Mouse (Mus musculus) MEL (cell line): ENCODE data around the gene Tmem214. TPM values are rescaled to one million over a fixed set of nuclear protein-coding genes. Genes with fewer than 3 reads are reported as not detected.

ENCODE experiments used
- DNase-seq: peaks from one replicate; pipeline ENCODE4 v3.0.0; 2011; ENCODE audit warnings: low read depth, low spot score
- H3K27ac ChIP-seq: 2 replicates; pipeline ENCODE4 v1.5.1; 2012; ENCODE audit warnings: low read depth, mild to moderate bottlenecking, control low read depth, low read length, moderate library complexity; ENCODE audit not compliant: control insufficient read depth
- H3K27me3 ChIP-seq, 2 experiments: fragments of 150-350 bp in 1 of 2; sonication (generic) in 1 of 2; 2 replicates each; pipeline ENCODE4 v1.6.1; 2012; ENCODE audit warnings: low read length in 2 of 2, mild to moderate bottlenecking in 2 of 2, improper control_type of control experiment in 1 of 2, moderate library complexity in 1 of 2; ENCODE audit not compliant: insufficient read depth in 2 of 2, control insufficient read depth in 1 of 2
- H3K36me3 ChIP-seq, 2 experiments: 2 replicates each; pipeline ENCODE4 v1.6.1; 2012 to 2014; ENCODE audit warnings: low read length in 2 of 2, improper control_type of control experiment in 1 of 2, inconsistent platforms in 1 of 2, mild to moderate bottlenecking in 1 of 2; ENCODE audit not compliant: insufficient read depth in 2 of 2, control insufficient read depth in 1 of 2
- H3K4me1 ChIP-seq, 2 experiments: fragments of 150-350 bp in 1 of 2; sonication (generic) in 1 of 2; 2 replicates each; pipeline ENCODE4 v1.6.1; 2012; ENCODE audit warnings: low read length in 2 of 2, improper control_type of control experiment in 1 of 2, mild to moderate bottlenecking in 1 of 2; ENCODE audit not compliant: insufficient read depth in 2 of 2, control insufficient read depth in 1 of 2
- H3K4me3 ChIP-seq, 2 experiments: fragments of 150-350 bp in 1 of 2; sonication (generic) in 1 of 2; 2 replicates each; pipeline ENCODE4 v1.5.1; 2012; ENCODE audit warnings: low read depth in 2 of 2, low read length in 2 of 2, mild to moderate bottlenecking in 2 of 2, moderate library complexity in 2 of 2, control low read depth in 1 of 2, improper control_type of control experiment in 1 of 2; ENCODE audit not compliant: control insufficient read depth in 1 of 2, insufficient read depth in 1 of 2
- H3K79me2 ChIP-seq: 2 replicates; pipeline ENCODE4 v1.6.1; 2012; ENCODE audit warnings: mild to moderate bottlenecking, low read length, moderate library complexity; ENCODE audit not compliant: control insufficient read depth, poor library complexity, insufficient read depth
- H3K9ac ChIP-seq: 2 replicates; pipeline ENCODE4 v1.6.1; 2012; ENCODE audit warnings: low read depth, mild to moderate bottlenecking, control low read depth, low read length, moderate library complexity; ENCODE audit not compliant: control insufficient read depth, poor library complexity, severe bottlenecking
- H3K9me3 ChIP-seq: fragments of 150-350 bp; sonication (generic); replicated peaks from 2 replicates; pipeline ENCODE4 v1.6.1; 2012; ENCODE audit warnings: mild to moderate bottlenecking, low read length, improper control_type of control experiment, moderate library complexity; ENCODE audit not compliant: insufficient read depth
- CHD1 ChIP-seq: IDR thresholded peaks from 2 replicates; pipeline ENCODE4 v1.6.1; 2012; ENCODE audit warnings: low read depth, mild to moderate bottlenecking, inconsistent platforms, low read length, improper control_type of control experiment
- CTCF ChIP-seq, 3 experiments: IDR thresholded peaks in 2 of 3; conservative IDR thresholded peaks in 1 of 3; 2 replicates each; pipeline ENCODE4 v1.5.1; 2011 to 2012; ENCODE audit warnings: low read length in 3 of 3, low read depth in 2 of 3, mild to moderate bottlenecking in 2 of 3, improper control_type of control experiment in 1 of 3, inconsistent platforms in 1 of 3, mixed read lengths in 1 of 3, moderate library complexity in 1 of 3; ENCODE audit not compliant: control insufficient read depth in 1 of 3, insufficient read depth in 1 of 3, poor library complexity in 1 of 3, severe bottlenecking in 1 of 3
- ELF1 ChIP-seq: IDR thresholded peaks from 2 replicates; pipeline ENCODE4 v1.6.1; 2014; ENCODE audit warnings: low read depth, mild to moderate bottlenecking, inconsistent platforms, low read length, improper control_type of control experiment, moderate library complexity
- EP300 ChIP-seq, 2 experiments: IDR thresholded peaks; 2 replicates each; pipeline ENCODE4 v1.6.1; 2011; ENCODE audit warnings: improper control_type of control experiment in 2 of 2, low read length in 2 of 2, low read depth in 1 of 2, mild to moderate bottlenecking in 1 of 2
- GATA1 ChIP-seq: IDR thresholded peaks from 2 replicates; pipeline ENCODE4 v1.6.1; 2011; ENCODE audit warnings: low read depth, low read length, improper control_type of control experiment
- HCFC1 ChIP-seq: IDR thresholded peaks from 2 replicates; pipeline ENCODE4 v1.6.1; 2012; ENCODE audit warnings: low read depth, mild to moderate bottlenecking, inconsistent platforms, low read length, improper control_type of control experiment, moderate library complexity
- KAT2A ChIP-seq: conservative IDR thresholded peaks from 2 replicates; pipeline ENCODE4 v1.6.1; 2012; ENCODE audit warnings: low read depth, low read length, improper control_type of control experiment, inconsistent platforms
- MAFK ChIP-seq: IDR thresholded peaks from 2 replicates; pipeline ENCODE4 v1.6.1; 2011; ENCODE audit warnings: low read depth, mild to moderate bottlenecking, low read length, improper control_type of control experiment, borderline replicate concordance
- MAZ ChIP-seq: IDR thresholded peaks from 2 replicates; pipeline ENCODE4 v1.6.1; 2012; ENCODE audit warnings: low read depth, mild to moderate bottlenecking, inconsistent platforms, low read length, improper control_type of control experiment
- MEF2A ChIP-seq: IDR thresholded peaks from 2 replicates; pipeline ENCODE4 v1.6.1; 2014; ENCODE audit warnings: low read depth, mild to moderate bottlenecking, inconsistent platforms, low read length, improper control_type of control experiment; ENCODE audit not compliant: poor library complexity, insufficient replicate concordance, severe bottlenecking; ENCODE audit errors: extremely low read depth
- MYB ChIP-seq: IDR thresholded peaks from 2 replicates; pipeline ENCODE4 v1.6.1; 2011; ENCODE audit warnings: mild to moderate bottlenecking, low read depth, low read length, improper control_type of control experiment
- MYC ChIP-seq: IDR thresholded peaks from 2 replicates; pipeline ENCODE4 v1.6.1; 2011; ENCODE audit warnings: low read depth, mild to moderate bottlenecking, low read length, improper control_type of control experiment, moderate library complexity
- NELFE ChIP-seq: IDR thresholded peaks from 2 replicates; pipeline ENCODE4 v1.6.1; 2011; ENCODE audit warnings: low read depth, low read length, improper control_type of control experiment
- NRF1 ChIP-seq: IDR thresholded peaks from 2 replicates; pipeline ENCODE4 v1.6.1; 2014; ENCODE audit warnings: low read depth, mild to moderate bottlenecking, inconsistent platforms, low read length, improper control_type of control experiment, moderate library complexity; ENCODE audit not compliant: poor library complexity, insufficient read depth, severe bottlenecking
- POLR2AphosphoS2 ChIP-seq: IDR thresholded peaks from 2 replicates; pipeline ENCODE4 v1.6.1; 2011; ENCODE audit warnings: low read length, improper control_type of control experiment
- POLR2AphosphoS5 ChIP-seq: IDR thresholded peaks from 2 replicates; pipeline ENCODE4 v1.6.1; 2012; ENCODE audit warnings: low read depth, borderline replicate concordance, mild to moderate bottlenecking, inconsistent platforms, low read length, moderate library complexity, mixed read lengths
- RAD21 ChIP-seq: IDR thresholded peaks from 2 replicates; pipeline ENCODE4 v1.6.1; 2011; ENCODE audit warnings: mild to moderate bottlenecking, low read depth, low read length, improper control_type of control experiment
- SMC3 ChIP-seq: IDR thresholded peaks from 2 replicates; pipeline ENCODE4 v1.6.1; 2011; ENCODE audit warnings: low read depth, low read length, improper control_type of control experiment
- TAL1 ChIP-seq: IDR thresholded peaks from 2 replicates; pipeline ENCODE4 v1.6.1; 2012; ENCODE audit warnings: mild to moderate bottlenecking, inconsistent platforms, low read length, moderate library complexity, mixed read lengths
- TBP ChIP-seq: IDR thresholded peaks from 2 replicates; pipeline ENCODE4 v1.8.0; 2011; ENCODE audit warnings: low read depth, low read length, improper control_type of control experiment
- polyA plus RNA-seq, 2 experiments: library from polyadenylated mRNA; stranded (reverse) in 1 of 2; unstranded in 1 of 2; fragments of >175 nt in 1 of 2; fragments of >200 nt in 1 of 2; gene quantifications; 2 replicates each; pipeline versions ENCODE4 v1.2.1 to v1.2.4; 2012; ENCODE audit warnings: low replicate concordance in 2 of 2, low read depth in 1 of 2; ENCODE audit not compliant: insufficient read length in 2 of 2, insufficient read depth in 1 of 2, missing spikeins in 1 of 2
- total RNA-seq: library from RNA; depleted of rRNA; stranded (reverse); fragments of 300-350 nt; gene quantifications from 2 replicates; pipeline ENCODE4 v1.2.3, GENCODE M21; 2012

Tmem214 gene
- total and polyA plus RNA-seq, 3 experiments: 50.5 to 170 (median 101) TPM

DNA sequence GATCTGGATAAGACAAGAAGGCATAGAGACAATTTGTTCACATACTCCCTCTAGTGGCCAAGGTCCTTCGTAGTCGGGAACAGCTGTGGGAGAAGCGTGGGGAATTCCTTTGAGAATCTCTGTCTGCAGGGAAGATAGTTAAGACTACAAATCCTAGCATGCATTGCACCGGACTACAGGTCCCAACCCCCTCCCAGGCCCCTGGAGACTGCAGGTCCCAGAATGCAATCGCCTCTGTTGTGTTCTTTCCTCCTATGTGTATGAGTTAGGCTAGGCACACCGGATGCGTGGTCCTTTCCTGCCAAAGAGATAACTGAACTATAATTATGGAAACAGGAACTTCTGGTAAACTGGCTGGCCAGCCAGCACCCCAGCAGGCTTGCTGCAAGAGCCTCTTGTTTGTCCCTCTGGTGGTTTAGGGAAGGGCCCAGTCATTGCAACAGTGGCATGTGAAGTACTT lies 48.2 kb downstream of the Tmem214 start (continued):
- TF ChIP-seq MEF2A (peak; percentile 96), GATA1 (peak; percentile 93), TAL1 (peak; percentile 84), CTCF (IDR thresholded peaks at IDR 0.05 in 2 of 3, conservative IDR thresholded peaks at IDR 0.05 in 1 of 3; ENCODE audit: control insufficient read depth in 1 of 3, insufficient read depth in 1 of 3, low read depth in 2 of 3, low read length in 3 of 3, poor library complexity in 1 of 3, severe bottlenecking in 1 of 3) (peak; percentile 27 to 67 (median 58); a peak in 5 of 6 replicates), POLR2AphosphoS5 (no peak), CHD1 (0 out of 2 replicates have a peak, but pooled peaks have one; percentile 36), NELFE (peak; percentile 68), KAT2A (peak; percentile 99), POLR2AphosphoS2 (no peak), RAD21 (peak; percentile 29)

DNA sequence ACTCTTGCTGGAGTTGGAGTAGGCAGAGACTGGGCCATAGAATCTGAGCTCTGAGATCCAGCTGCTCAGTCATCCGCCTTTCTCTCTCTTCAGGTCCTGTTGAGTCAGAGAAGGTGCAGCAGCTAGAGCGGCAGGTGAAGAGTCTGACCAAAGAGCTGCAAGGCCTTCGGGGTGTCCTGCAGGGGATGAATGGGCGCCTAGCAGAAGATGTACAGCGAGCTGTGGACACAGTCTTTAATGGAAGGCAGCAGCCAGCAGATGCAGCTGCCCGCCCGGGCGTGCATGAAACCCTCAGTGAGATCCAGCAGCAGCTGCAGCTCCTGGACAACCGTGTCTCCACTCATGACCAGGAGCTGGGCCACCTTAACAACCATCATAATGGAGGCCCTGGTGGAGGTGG lies 49.0 kb downstream of the Tmem214 start:
- H3K27ac ChIP-seq: peak overlapping the region; percentile 95
- H3K4me1 ChIP-seq: peaks cover 16 to 39% of the 10 kb centered on the region in 2 experiments
- H3K36me3 ChIP-seq: peaks cover 0 to 22% of the 10 kb centered on the region in 2 experiments; a peak in 2 of 4 replicates
- no peak for TF ChIP-seq TAL1
- TF ChIP-seq EP300 (IDR thresholded peaks at IDR 0.05; ENCODE audit: low read depth in 1 of 2, low read length in 2 of 2): no peak
- TF ChIP-seq, all 39 proteins: peak for 0
- H3K9me3 ChIP-seq: no peaks in the 10 kb centered on the region
- H3K79me2 ChIP-seq: peaks cover under 1% of the 10 kb centered on the region; the same call in 1 of the 2 replicates
- H3K27me3 ChIP-seq: no peaks in the 10 kb centered on the region
- no peak overlapping the region; the same call in 1 of the 2 replicates for H3K9ac ChIP-seq
- no peak overlapping the region; a peak in 1 of 4 replicates for H3K4me3 ChIP-seq
- no peak for DNase-seq

DNA sequence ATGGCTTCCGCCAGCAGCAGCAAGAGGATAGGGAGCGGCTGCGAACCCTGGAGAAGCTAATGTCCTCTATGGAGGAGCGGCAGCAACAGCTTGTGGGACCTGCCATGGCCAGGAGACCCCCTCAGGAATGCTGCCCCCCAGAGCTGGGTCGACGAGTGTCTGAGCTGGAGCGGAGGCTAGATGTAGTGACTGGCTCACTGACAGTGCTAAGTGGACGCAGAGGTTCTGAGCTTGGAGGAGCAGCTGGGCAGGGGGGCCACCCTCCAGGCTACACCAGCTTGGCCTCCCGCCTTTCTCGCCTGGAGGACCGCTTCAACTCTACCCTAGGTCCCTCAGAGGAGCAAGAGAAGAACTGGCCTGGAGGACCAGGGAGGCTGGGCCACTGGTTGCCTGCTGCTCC lies 49.5 kb downstream of the Tmem214 start:
- H3K27ac ChIP-seq: no peak overlapping the region
- no peaks in the 10 kb centered on the region for H3K27me3 ChIP-seq
- TF ChIP-seq MYC (no peak), MAFK (no peak), NRF1 (no peak), CTCF (IDR thresholded peaks at IDR 0.05 in 2 of 3, conservative IDR thresholded peaks at IDR 0.05 in 1 of 3; ENCODE audit: control insufficient read depth in 1 of 3, insufficient read depth in 1 of 3, low read depth in 2 of 3, low read length in 3 of 3, poor library complexity in 1 of 3, severe bottlenecking in 1 of 3) (no peak), SMC3 (no peak), TBP (no peak), HCFC1 (no peak), MAZ (no peak), ELF1 (no peak), MYB (no peak)

More for the DNA sequence above, 49.5 kb downstream of the Tmem214 start:
- no peak for DNase-seq
- peaks cover 5% of the 10 kb centered on the region for H3K79me2 ChIP-seq
- H3K4me3 ChIP-seq: no peak overlapping the region
- peaks cover 0 to 22% of the 10 kb centered on the region in 2 experiments; a peak in 2 of 4 replicates for H3K36me3 ChIP-seq
- H3K9me3 ChIP-seq: no peaks in the 10 kb centered on the region
- H3K4me1 ChIP-seq: peaks cover 16 to 37% of the 10 kb centered on the region in 2 experiments
- no peak overlapping the region for H3K9ac ChIP-seq
